Comparison of ENCODE assay signal across 8 mouse cellular contexts in genomic region chr7:27474490-27474954, GRCm38 (mm10). TPM values are rescaled to one million over a fixed set of nuclear protein-coding genes. Genes with fewer than 3 reads are reported as not detected.
A peak's percentile ranks its signal among the peaks of the same experiment; 100 is the strongest.
DNase-seq lines count a peak whose midpoint lies in the region; ATAC-seq and TF ChIP-seq lines count a peak whose summit lies in the region.

No protein-coding gene starts in this region.

- DNase-seq in ZHBTc4 (ENCODE audit: low read depth, low spot score): peak; percentile 100
- DNase-seq in gastrocnemius, adult 2 months: peak; percentile 99
- peak; percentile 88 for DNase-seq in hindlimb bud, embryonic 11.5 days (ENCODE audit: extremely low spot score, low read depth, low spot score)
- DNase-seq in left cerebral cortex, adult 8-10 months (ENCODE audit: low spot score in 2 of 2): peak; percentile 84 to 99
- DNase-seq in right cerebral cortex, postnatal 10 days (ENCODE audit: low spot score in 2 of 2): peak; percentile 98 to 99
- DNase-seq in urinary bladder, postnatal 25 days (ENCODE audit: low spot score): peak; percentile 98

- peaks cover 42% of the 10 kb centered on the region for H3K36me3 ChIP-seq in megakaryocyte, embryonic 14.5 days (replicated peaks; ENCODE audit: low read length)

- peak; percentile 75 for ATAC-seq in common myeloid progenitor, adult 5-6 weeks (replicated peaks; ENCODE audit: low read depth, poor library complexity, severe bottlenecking)

- H3K27ac ChIP-seq in gastrocnemius, adult 2 months: peak overlapping the region; percentile 96

- H3K9me3 ChIP-seq in megakaryocyte, embryonic 14.5 days: no peaks in the 10 kb centered on the region

- no peaks in the 10 kb centered on the region for H3K27me3 ChIP-seq in megakaryocyte, embryonic 14.5 days (replicated peaks)

- TF ChIP-seq CTCF in gastrocnemius, adult 2 months (IDR thresholded peaks at IDR 0.05): peak; percentile 72

- peak overlapping the region; percentile 79 for H3K4me3 ChIP-seq in gastrocnemius, adult 2 months
- peak overlapping the region; percentile 98 for H3K4me3 ChIP-seq in megakaryocyte, embryonic 14.5 days (replicated peaks)

- intact Hi-C loops in gastrocnemius, adult 2 months (cut with DNase I): no loop called here

- H3K4me1 ChIP-seq in megakaryocyte, embryonic 14.5 days: peaks cover 66% of the 10 kb centered on the region

RNA-seq across cellular contexts. Expression of gene Sertad3, which starts 1.0 kb away (rescaled TPM):
- 9.6 and 13.1 TPM in 2 replicates for total RNA-seq in common myeloid progenitor, adult 5-6 weeks (2017)
- 1 to 10 TPM; 3.3 to 7.1 TPM for total RNA-seq in gastrocnemius, adult 2 months (2021)
- 1 to 10 TPM; 2.4 to 4.5 (median 3.4) TPM for total RNA-seq in left cerebral cortex, adult 8-10 months (2022)
- 28.2 and 88.9 TPM in 2 replicates for polyA plus RNA-seq in megakaryocyte, embryonic 14.5 days (2012; ENCODE audit: insufficient read depth, low replicate concordance)

RNA-seq across cellular contexts. Expression of gene Sertad1, which starts 12.2 kb away (rescaled TPM):
- 11.5 and 14.0 TPM in 2 replicates for total RNA-seq in common myeloid progenitor, adult 5-6 weeks (2017)
- total RNA-seq in gastrocnemius, adult 2 months (2021): 1 to 10 TPM; 5.5 to 9.1 TPM
- total RNA-seq in left cerebral cortex, adult 8-10 months (2022): 10 to 100 TPM; 13.8 to 17.5 (median 14.1) TPM
- 159 and 273 TPM in 2 replicates for polyA plus RNA-seq in megakaryocyte, embryonic 14.5 days (2012; ENCODE audit: insufficient read depth, low replicate concordance)

RNA-seq across cellular contexts. Expression of gene Prx, which starts 24.6 kb away (rescaled TPM):
- 1.2 and 1.8 TPM in 2 replicates for total RNA-seq in common myeloid progenitor, adult 5-6 weeks (2017)
- total RNA-seq in gastrocnemius, adult 2 months (2021): 1 to 10 TPM; 3.1 to 4.1 TPM
- under 1 TPM; 0.48 to 0.53 (median 0.52) TPM for total RNA-seq in left cerebral cortex, adult 8-10 months (2022)
- 1.7 and 1.8 TPM in 2 replicates for polyA plus RNA-seq in megakaryocyte, embryonic 14.5 days (2012; ENCODE audit: insufficient read depth, low replicate concordance)

RNA-seq across cellular contexts. Expression of gene Blvrb, which starts 26.7 kb away (rescaled TPM):
- total RNA-seq in common myeloid progenitor, adult 5-6 weeks (2017): 78.0 and 98.4 TPM in 2 replicates
- total RNA-seq in gastrocnemius, adult 2 months (2021): 10 to 100 TPM in 1 of 2 experiments, 1 to 10 TPM in 1; 8.9 to 15.8 TPM
- 10 to 100 TPM; 17.3 to 23.4 (median 20.2) TPM for total RNA-seq in left cerebral cortex, adult 8-10 months (2022)
- 330 and 332 TPM in 2 replicates for polyA plus RNA-seq in megakaryocyte, embryonic 14.5 days (2012; ENCODE audit: insufficient read depth, low replicate concordance)

RNA-seq across cellular contexts. Expression of gene Sptbn4, which starts 27.0 kb away (rescaled TPM):
- total RNA-seq in common myeloid progenitor, adult 5-6 weeks (2017): 0.34 TPM in 1 of 2 replicates, not detected in the other
- under 1 TPM in 1 of 2 experiments, not detected in 1; 0.03 TPM for total RNA-seq in gastrocnemius, adult 2 months (2021)
- 100 to 1,000 TPM; 119 to 133 (median 127) TPM for total RNA-seq in left cerebral cortex, adult 8-10 months (2022)
- 0.27 and 0.45 TPM in 2 replicates for polyA plus RNA-seq in megakaryocyte, embryonic 14.5 days (2012; ENCODE audit: insufficient read depth, low replicate concordance)

Comparison
In these comparisons a context has a peak if more than half of its experiments do, and no peak if none do; other contexts are left out.
1. Peak in every context shown above with its lines: DNase-seq, ATAC-seq, H3K4me3 ChIP-seq and H3K27ac ChIP-seq.